Mouse (Mus musculus) megakaryocyte progenitor cell, adult 5-6 weeks (primary cell): Measurements from ENCODE around the gene Pygo2. TPM values are rescaled to one million over a fixed set of nuclear protein-coding genes. Genes with fewer than 3 reads are reported as not detected.

Source experiments
- ATAC-seq: replicated peaks from 2 replicates; pipeline ENCODE4 v1.8.0; 2016; ENCODE audit warnings: mild to moderate bottlenecking, moderate TSS enrichment, inconsistent platforms; ENCODE audit not compliant: poor library complexity
- total RNA-seq, 2 experiments: library from RNA; stranded (forward) in 1 of 2; stranded (reverse) in 1 of 2; fragments of 157-497, 149-512 nt in 1 of 2; fragments of 200-1000 nt in 1 of 2; gene quantifications; 2 replicates each; pipeline versions ENCODE4 v1.2.3 to v1.2.4; 2015 to 2017

Pygo2 gene
- total RNA-seq, 2 experiments from 2014 or later, result 12.8 to 25.2 TPM

- no peak for ATAC-seq
Observed at GRCm38 (mm10) chr3:89455786-89456285, 25.8 kb downstream of the Pygo2 start.

- ATAC-seq, result peak; percentile 78
Observed at GRCm38 (mm10) chr3:89456726-89457665, 27.0 kb downstream of the Pygo2 start.

- ATAC-seq, result peak; percentile 65
Observed at GRCm38 (mm10) chr3:89458372-89458964, 28.5 kb downstream of the Pygo2 start.

- peak; percentile 77 for ATAC-seq
Observed at GRCm38 (mm10) chr3:89458965-89459807, 29.2 kb downstream of the Pygo2 start.

- no peak for ATAC-seq
Observed at GRCm38 (mm10) chr3:89468268-89468667, 38.3 kb downstream of the Pygo2 start.

GRCm38 (mm10) chr3:89472280-89472679 lies 42.3 kb downstream of the Pygo2 start:
- ATAC-seq, result peak; percentile 42; the same call in 1 of the 2 replicates

- peak; percentile 59 for ATAC-seq
Observed at GRCm38 (mm10) chr3:89473838-89474237, 43.8 kb downstream of the Pygo2 start.

GRCm38 (mm10) chr3:89479055-89479454 lies 49.0 kb downstream of the Pygo2 start:
- no peak for ATAC-seq

- peak; percentile 76 for ATAC-seq
Observed at GRCm38 (mm10) chr3:89481488-89481887, 51.5 kb downstream of the Pygo2 start.

GRCm38 (mm10) chr3:89482249-89482648 lies 52.2 kb downstream of the Pygo2 start:
- no peak for ATAC-seq

Other genes starting within 250 kb of the Pygo2 start
- 14.3 and 18.0 TPM in 2 replicates for gene Fam189b, start 247.1 kb upstream of the Pygo2 start, total RNA-seq (2015)
- 2.3 and 5.2 TPM in 2 replicates for gene Fam189b, start 247.1 kb upstream of the Pygo2 start, total RNA-seq (2017)
- 52.8 and 60.0 TPM in 2 replicates for gene Gba, start 227.3 kb upstream of the Pygo2 start, total RNA-seq (2015)
- 51.4 and 55.8 TPM in 2 replicates for gene Gba, start 227.3 kb upstream of the Pygo2 start, total RNA-seq (2017)
- gene Thbs3, start 215.0 kb upstream of the Pygo2 start, total RNA-seq (2015), result not detected in 2 replicates
- 0.42 TPM in 1 of 2 replicates, not detected in the other for gene Thbs3, start 215.0 kb upstream of the Pygo2 start, total RNA-seq (2017)
- gene Mtx1, start 203.1 kb upstream of the Pygo2 start, total RNA-seq (2015), result 70.4 and 95.6 TPM in 2 replicates
- 66.1 and 95.2 TPM in 2 replicates for gene Mtx1, start 203.1 kb upstream of the Pygo2 start, total RNA-seq (2017)
- gene Muc1, start 201.2 kb upstream of the Pygo2 start, total RNA-seq (2015), result 0.44 TPM in 1 of 2 replicates, not detected in the other
- gene Muc1, start 201.2 kb upstream of the Pygo2 start, total RNA-seq (2017), result not detected in 2 replicates
- 284 and 290 TPM in 2 replicates for gene Krtcap2, start 184.2 kb upstream of the Pygo2 start, total RNA-seq (2015)
- 294 and 304 TPM in 2 replicates for gene Krtcap2, start 184.2 kb upstream of the Pygo2 start, total RNA-seq (2017)
- 1.2 and 1.5 TPM in 2 replicates for gene Trim46, start 183.9 kb upstream of the Pygo2 start, total RNA-seq (2015)
- 0.12 and 0.91 TPM in 2 replicates for gene Trim46, start 183.9 kb upstream of the Pygo2 start, total RNA-seq (2017)
- 84.4 and 101 TPM in 2 replicates for gene Dpm3, start 170.9 kb upstream of the Pygo2 start, total RNA-seq (2015)
- 80.4 and 135 TPM in 2 replicates for gene Dpm3, start 170.9 kb upstream of the Pygo2 start, total RNA-seq (2017)
- 70.1 and 72.0 TPM in 2 replicates for gene Slc50a1, start 159.6 kb upstream of the Pygo2 start, total RNA-seq (2015)
- 49.4 and 65.0 TPM in 2 replicates for gene Slc50a1, start 159.6 kb upstream of the Pygo2 start, total RNA-seq (2017)
- gene Efna1, start 149.1 kb upstream of the Pygo2 start, total RNA-seq (2015), result 0.62 TPM in 1 of 2 replicates, not detected in the other
- 0.17 TPM in 1 of 2 replicates, not detected in the other for gene Efna1, start 149.1 kb upstream of the Pygo2 start, total RNA-seq (2017)
- not detected in 2 replicates for gene Efna3, start 107.2 kb upstream of the Pygo2 start, total RNA-seq (2015)
- gene Efna3, start 107.2 kb upstream of the Pygo2 start, total RNA-seq (2017), result not detected in 2 replicates
- 0.17 and 0.64 TPM in 2 replicates for gene Efna4, start 92.2 kb upstream of the Pygo2 start, total RNA-seq (2015)
- gene Efna4, start 92.2 kb upstream of the Pygo2 start, total RNA-seq (2017), result 0.27 TPM in 1 of 2 replicates, not detected in the other
- 35.8 and 53.0 TPM in 2 replicates for gene Adam15, start 80.2 kb upstream of the Pygo2 start, total RNA-seq (2015)
- gene Adam15, start 80.2 kb upstream of the Pygo2 start, total RNA-seq (2017), result 38.7 and 49.8 TPM in 2 replicates
- gene Dcst2, start 68.2 kb upstream of the Pygo2 start, total RNA-seq (2015), result not detected in 2 replicates
- gene Dcst2, start 68.2 kb upstream of the Pygo2 start, total RNA-seq (2017), result not detected in 2 replicates
- not detected in 2 replicates for gene Dcst1, start 65.0 kb upstream of the Pygo2 start, total RNA-seq (2015)
- not detected in 2 replicates for gene Dcst1, start 65.0 kb upstream of the Pygo2 start, total RNA-seq (2017)
- gene Zbtb7b, start 35.4 kb upstream of the Pygo2 start, total RNA-seq (2015), result 3.8 and 5.7 TPM in 2 replicates
- 9.1 and 17.4 TPM in 2 replicates for gene Zbtb7b, start 35.4 kb upstream of the Pygo2 start, total RNA-seq (2017)
- gene Lenep, start 27.4 kb upstream of the Pygo2 start, total RNA-seq (2015), result 1.5 and 2.7 TPM in 2 replicates
- 0.21 and 2.6 TPM in 2 replicates for gene Lenep, start 27.4 kb upstream of the Pygo2 start, total RNA-seq (2017)
- 9.4 and 11.3 TPM in 2 replicates for gene Flad1, start 18.3 kb upstream of the Pygo2 start, total RNA-seq (2015)
- 12.5 and 18.7 TPM in 2 replicates for gene Flad1, start 18.3 kb upstream of the Pygo2 start, total RNA-seq (2017)
- 268 TPM in 2 replicates for gene Cks1b, start 11.8 kb upstream of the Pygo2 start, total RNA-seq (2015)
- 171 and 192 TPM in 2 replicates for gene Cks1b, start 11.8 kb upstream of the Pygo2 start, total RNA-seq (2017)
- 41.4 and 42.8 TPM in 2 replicates for gene Shc1, start 11.8 kb upstream of the Pygo2 start, total RNA-seq (2015)
- 49.6 and 52.8 TPM in 2 replicates for gene Shc1, start 11.8 kb upstream of the Pygo2 start, total RNA-seq (2017)
- gene Pbxip1, start 6.5 kb downstream of the Pygo2 start, total RNA-seq (2015), result 5.2 and 6.1 TPM in 2 replicates
- 13.4 and 15.0 TPM in 2 replicates for gene Pbxip1, start 6.5 kb downstream of the Pygo2 start, total RNA-seq (2017)
- 14.7 and 14.8 TPM in 2 replicates for gene Pmvk, start 24.3 kb downstream of the Pygo2 start, total RNA-seq (2015)
- 18.8 and 25.3 TPM in 2 replicates for gene Pmvk, start 24.3 kb downstream of the Pygo2 start, total RNA-seq (2017)
- gene Kcnn3, start 90.0 kb downstream of the Pygo2 start, total RNA-seq (2015), result not detected in 2 replicates
- gene Kcnn3, start 90.0 kb downstream of the Pygo2 start, total RNA-seq (2017), result 0.03 TPM in 1 of 2 replicates, not detected in the other